Mouse (Mus musculus) c-Kit-positive CD71-positive TER-119-negative erythroid progenitor cells, embryonic 14.5 days (primary cell): Measurements from ENCODE around the gene AV320801.
"Not testable (repeated sequence)": the region's sequence is repeated elsewhere in the genome, so short reads cannot be mapped to it uniquely, and the experiment has no call there.

ENCODE experiments used
- DNase-seq: peaks from one replicate; pipeline ENCODE4 v3.0.0-alpha.2; 2013; ENCODE audit warnings: low read depth

The AV320801 gene

DNA sequence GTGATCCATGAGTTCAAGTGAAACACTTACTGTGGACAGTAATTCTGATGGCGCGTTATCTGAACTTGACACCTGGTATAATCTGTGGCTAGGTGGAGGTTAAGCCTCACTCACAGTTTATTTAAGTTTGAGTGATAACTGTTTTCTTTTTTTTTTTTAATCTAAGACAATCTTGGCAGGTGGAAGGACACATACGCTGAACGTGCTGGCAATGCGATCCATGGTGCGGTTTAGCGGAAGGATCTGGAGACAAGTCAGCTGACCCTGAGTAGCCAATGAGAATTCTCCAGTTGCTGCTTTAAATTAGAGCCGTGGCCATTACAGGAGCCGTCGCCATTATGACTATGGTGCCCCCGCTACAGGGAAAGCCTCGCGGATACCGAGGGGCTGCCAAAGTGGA, at the start of gene AV320801:
Gene AV320801, plus strand, starts transcription at position 301 of the 400 bp plus-strand sequence.
- not testable (repeated sequence) for DNase-seq

DNA sequence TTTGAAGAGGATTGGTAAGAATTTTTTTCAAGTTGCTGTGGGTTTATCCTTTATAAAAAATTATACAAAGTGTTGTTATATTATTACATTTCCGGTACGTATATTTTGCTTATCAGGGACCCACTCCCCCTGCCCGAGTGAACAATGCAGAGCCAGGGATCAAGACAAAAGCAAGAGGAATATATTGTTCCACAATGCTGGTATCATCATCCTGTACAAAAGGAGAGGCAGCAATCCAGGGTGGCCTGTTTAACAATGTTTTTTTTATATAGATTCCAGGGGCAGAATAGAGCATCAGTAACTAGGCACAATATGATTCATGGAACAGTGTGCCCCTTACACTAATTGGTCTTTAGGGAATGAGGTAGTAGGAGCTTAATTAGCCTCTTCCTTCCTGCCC, 30.2 kb upstream of the AV320801 start:
- DNase-seq, result not testable (repeated sequence)

DNA sequence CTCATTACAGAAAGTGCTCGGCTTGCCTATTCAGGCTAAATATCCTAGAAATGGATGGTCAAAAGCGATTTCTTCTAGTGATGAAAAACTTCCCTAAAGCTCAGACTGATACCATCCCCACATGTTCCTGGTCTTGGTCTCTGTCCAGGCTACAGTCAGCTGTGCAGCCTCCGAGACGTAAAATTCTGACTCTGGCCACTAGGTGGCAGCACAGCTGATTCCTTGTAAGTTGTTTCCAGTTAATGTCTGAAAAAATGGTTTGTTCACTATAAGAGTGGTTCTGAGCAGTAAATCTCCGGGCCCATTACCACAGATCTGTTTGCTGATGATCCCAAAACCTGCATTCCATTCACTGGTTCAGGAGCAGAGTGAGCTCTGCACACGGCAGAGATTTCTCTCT, 12.5 kb upstream of the AV320801 start:
- DNase-seq, result not testable (repeated sequence)

DNA sequence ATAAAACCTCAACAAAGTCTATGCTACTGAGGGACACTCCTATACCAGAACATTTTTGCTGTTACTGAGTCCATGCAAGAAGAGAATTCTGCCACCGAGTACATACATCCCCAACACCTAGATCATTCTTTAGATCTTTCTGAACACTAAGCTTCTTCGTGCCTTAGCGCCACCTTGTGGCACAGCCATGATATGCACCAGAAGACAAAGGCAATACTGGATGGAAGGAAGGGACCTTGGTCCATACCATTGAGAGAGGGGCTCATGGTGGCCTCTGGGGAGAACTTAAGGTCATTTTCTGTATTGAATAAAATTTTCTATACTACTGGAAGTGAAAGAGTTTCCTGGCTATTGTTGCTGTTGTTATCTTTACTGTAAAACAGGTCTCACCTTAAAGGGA, 11.2 kb upstream of the AV320801 start:
- not testable (repeated sequence) for DNase-seq
